Mouse (Mus musculus): ENCODE results near the gene Spns1.

- TF ChIP-seq EP300 (optimal IDR thresholded peaks at IDR 0.05), result no peak
- no peak for TF ChIP-seq CTCF (IDR thresholded peaks at IDR 0.05; ENCODE audit: low read depth)
Observed at GRCm38 (mm10) chr7:126374526-126374925, 2.7 kb downstream of the Spns1 start.

All from stomach, postnatal 0 days (tissue).